Mouse (Mus musculus) left cerebral cortex, postnatal 25 days (tissue): Measurements from ENCODE around the gene S100a6. TPM values are rescaled to one million over a fixed set of nuclear protein-coding genes. Genes with fewer than 3 reads are reported as not detected.

Experiments
- DNase-seq, 2 experiments: peaks; one replicate each; pipeline ENCODE4 v3.0.0; 2022; ENCODE audit warnings: low spot score in 2 of 2, mixed read lengths in 1 of 2
- intact Hi-C: fragments of 180-260 bp; cut with DNase I; formaldehyde crosslinking; loops from one replicate; pipeline ENCODE4 v1.15.1; 2025
- total RNA-seq, 2 experiments: library from RNA; stranded (reverse); gene quantifications; 2 replicates each; pipeline ENCODE4 v1.2.3; 2021

S100a6 gene
- total RNA-seq, 2 experiments from 2014 or later: 24.6 to 31.1 TPM

- intact Hi-C loops: loop anchor here (10.0 kb wide), 1 partner anchor 243 kb away; no protein-coding TSS in a partner anchor
- DNase-seq: no peak
Measured at GRCm38 (mm10) chr3:90657405-90657804, 44.7 kb downstream of the S100a6 start.

GRCm38 (mm10) chr3:90659364-90660044 lies 46.8 kb downstream of the S100a6 start:
- intact Hi-C loops: loop anchor here (10.0 kb wide), 1 partner anchor 245 kb away; no protein-coding TSS in a partner anchor
- no peak for DNase-seq

- intact Hi-C loops: loop anchor here (2.0 kb wide), 1 partner anchor 45 kb away; no protein-coding TSS in a partner anchor
- no peak for DNase-seq
Measured at GRCm38 (mm10) chr3:90664219-90664618, 51.5 kb downstream of the S100a6 start.

- no peak for DNase-seq
- intact Hi-C loops: no loop called here
Measured at GRCm38 (mm10) chr3:90668846-90669245, 56.2 kb downstream of the S100a6 start, which contains the start of gene S100a8. S100a8 (plus strand) TSS chr3:90668978.

Other genes with a start within 250 kb of the S100a6 start
- gene Slc27a3, start 222.9 kb upstream of the S100a6 start, total RNA-seq: 1 to 10 TPM; 7.2 to 8.1 TPM
- 10 to 100 TPM; 64.3 to 70.2 TPM for gene Ints3, start 179.3 kb upstream of the S100a6 start, total RNA-seq
- 1 to 10 TPM; 3.0 to 3.1 TPM for gene Npr1, start 147.0 kb upstream of the S100a6 start, total RNA-seq
- 10 to 100 TPM; 81.2 to 84.6 TPM for gene Ilf2, start 136.8 kb upstream of the S100a6 start, total RNA-seq
- 10 to 100 TPM; 46.6 to 52.8 TPM for gene Snapin, start 121.8 kb upstream of the S100a6 start, total RNA-seq
- 100 to 1,000 TPM; 177 to 179 TPM for gene Chtop, start 103.4 kb upstream of the S100a6 start, total RNA-seq
- 100 to 1,000 TPM; 113 to 116 TPM for gene S100a1, start 98.5 kb upstream of the S100a6 start, total RNA-seq
- 10 to 100 TPM; 17.0 to 21.1 TPM for gene S100a13, start 98.4 kb upstream of the S100a6 start, total RNA-seq
- gene S100a14, start 86.0 kb upstream of the S100a6 start, total RNA-seq: under 1 TPM; 0.50 to 0.71 TPM
- gene S100a16, start 75.6 kb upstream of the S100a6 start, total RNA-seq: 10 to 100 TPM; 73.7 to 82.8 TPM
- gene S100a3, start 52.3 kb upstream of the S100a6 start, total RNA-seq: 1 to 10 TPM; 1.1 to 1.4 TPM
- gene S100a2, start 22.6 kb upstream of the S100a6 start, total RNA-seq: not detected
- gene Gm42674, start 11.0 kb upstream of the S100a6 start, total RNA-seq: not detected
- 1 to 10 TPM; 3.6 to 7.5 TPM for gene S100a4, start 9.1 kb upstream of the S100a6 start, total RNA-seq
- not detected for gene S100a5, start 4.4 kb upstream of the S100a6 start, total RNA-seq
- under 1 TPM; 0.69 to 0.94 TPM for gene S100a7a, start 41.1 kb downstream of the S100a6 start, total RNA-seq
- gene S100a8, start 56.1 kb downstream of the S100a6 start, total RNA-seq: not detected
- gene S100a9, start 82.8 kb downstream of the S100a6 start, total RNA-seq: not detected
- gene Pglyrp4, start 114.0 kb downstream of the S100a6 start, total RNA-seq: not detected
- gene Gm5849, start 165.0 kb downstream of the S100a6 start, total RNA-seq: not detected